Mouse (Mus musculus): Measurements from ENCODE around the gene Igflr1.
A peak's percentile ranks its signal among the peaks of the same experiment; 100 is the strongest.

Igflr1 gene

DNA sequence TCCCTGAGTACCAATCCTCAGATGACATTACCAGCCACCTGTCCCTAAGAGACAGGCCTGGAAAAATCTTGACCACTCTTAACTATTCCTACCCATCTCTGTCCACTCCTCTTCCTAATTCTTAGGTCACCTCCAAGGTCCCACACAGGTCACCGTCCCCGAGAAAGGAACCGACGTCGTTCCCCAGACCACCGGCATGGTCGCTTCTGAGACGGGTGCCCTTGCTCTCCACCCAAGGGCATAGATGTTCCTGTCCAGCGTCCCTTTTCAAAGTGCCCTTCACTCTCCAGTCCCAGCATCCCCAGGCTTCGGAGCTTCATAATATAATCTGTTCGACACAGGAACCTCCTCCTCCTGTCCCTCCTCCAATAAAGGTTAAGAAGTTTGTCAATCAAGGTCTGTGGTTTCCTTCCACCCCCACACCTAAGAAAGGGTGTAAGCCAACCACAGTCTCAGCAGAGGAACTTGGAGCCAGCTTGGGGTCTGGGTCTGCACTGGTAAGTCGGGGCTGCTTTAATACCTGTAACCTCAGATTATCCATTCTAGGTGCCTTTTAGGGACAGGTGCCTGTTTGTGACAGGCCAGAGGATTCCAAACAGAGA, at the start of gene Igflr1:
TSS of gene Igflr1 (plus strand) at position 458 of the 602 bp plus-strand sequence.
- DNase-seq, result no peak

DNA sequence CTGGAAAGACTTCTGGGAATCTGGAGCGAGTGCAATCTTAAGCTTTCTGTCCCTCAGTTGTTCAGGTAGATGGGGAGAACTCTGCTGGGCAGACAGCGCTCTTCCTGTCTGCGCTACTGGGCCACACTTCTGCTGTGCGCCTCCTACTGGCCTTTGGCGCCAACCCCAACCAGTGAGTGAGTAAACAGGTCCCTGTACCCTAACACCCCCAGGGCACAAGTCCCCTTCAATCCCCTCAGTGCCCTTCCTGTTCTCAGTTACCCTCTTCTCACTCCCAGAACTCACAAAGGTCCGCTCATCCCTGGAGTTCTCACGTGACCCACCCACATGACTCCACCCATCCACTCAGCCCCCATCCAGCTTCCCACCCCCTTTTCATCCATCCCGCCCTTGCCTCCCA, 46.9 kb upstream of the Igflr1 start:
- no peak for DNase-seq

DNA sequence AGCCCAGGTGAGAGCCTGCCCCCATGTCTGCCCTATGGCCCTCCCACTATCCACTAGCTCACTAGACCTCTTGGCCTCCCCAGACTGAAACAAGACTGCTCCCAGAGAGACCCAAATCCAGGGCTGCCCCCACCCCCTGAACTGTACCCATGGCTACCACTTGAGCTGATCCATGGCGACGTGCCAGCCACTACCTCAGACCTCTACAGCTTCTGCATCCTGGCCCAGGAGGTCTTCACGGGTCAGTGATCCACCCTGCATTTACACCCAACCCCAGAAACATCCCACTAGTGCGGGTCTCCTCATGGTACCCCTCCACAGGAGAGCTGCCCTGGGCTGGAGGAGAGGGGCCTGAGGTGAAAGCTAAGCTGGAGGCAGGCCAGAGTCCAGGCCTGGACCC, 44.8 kb upstream of the Igflr1 start:
- no peak for DNase-seq

DNA sequence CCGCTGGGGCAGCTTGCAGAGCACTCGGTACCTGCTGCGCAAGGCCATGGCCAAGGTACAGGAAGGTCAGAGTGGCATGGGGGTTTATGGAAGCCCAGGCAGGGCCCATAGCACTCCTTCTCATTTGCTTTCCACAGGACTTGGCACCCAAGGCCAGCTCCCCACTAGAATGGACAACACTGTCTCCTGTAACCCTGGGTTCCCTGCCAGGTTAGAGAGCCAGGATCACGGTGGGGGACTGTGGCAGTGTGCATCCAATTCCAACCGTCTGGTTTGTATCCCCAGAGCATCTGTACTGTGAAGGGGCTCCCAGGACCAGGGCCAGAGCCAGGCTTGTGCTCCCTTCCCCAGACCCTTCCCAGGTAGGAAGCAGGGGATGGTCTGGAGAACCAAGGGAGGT, 44.4 kb upstream of the Igflr1 start:
- no peak for DNase-seq

DNA sequence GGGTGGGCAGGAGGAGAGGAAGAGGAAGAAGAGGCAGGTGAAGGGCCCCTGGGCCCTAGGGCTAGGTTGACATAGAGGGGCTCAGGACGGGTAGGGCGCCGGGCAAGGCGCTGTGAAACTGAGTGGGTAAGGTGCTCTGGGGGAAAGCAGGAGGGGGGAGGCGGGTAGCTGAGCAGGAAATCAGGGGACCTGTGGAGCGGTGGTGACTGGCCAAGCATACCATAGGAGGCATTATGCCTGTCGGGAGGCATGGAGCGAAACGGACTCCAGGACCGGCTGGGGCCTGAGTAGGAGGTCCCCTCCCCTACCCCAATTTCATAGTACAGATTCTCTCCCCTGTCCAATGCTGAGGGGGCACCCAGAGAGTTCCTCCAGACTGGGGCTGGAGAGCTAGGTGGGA, 42.4 kb upstream of the Igflr1 start:
- no peak for DNase-seq

DNA sequence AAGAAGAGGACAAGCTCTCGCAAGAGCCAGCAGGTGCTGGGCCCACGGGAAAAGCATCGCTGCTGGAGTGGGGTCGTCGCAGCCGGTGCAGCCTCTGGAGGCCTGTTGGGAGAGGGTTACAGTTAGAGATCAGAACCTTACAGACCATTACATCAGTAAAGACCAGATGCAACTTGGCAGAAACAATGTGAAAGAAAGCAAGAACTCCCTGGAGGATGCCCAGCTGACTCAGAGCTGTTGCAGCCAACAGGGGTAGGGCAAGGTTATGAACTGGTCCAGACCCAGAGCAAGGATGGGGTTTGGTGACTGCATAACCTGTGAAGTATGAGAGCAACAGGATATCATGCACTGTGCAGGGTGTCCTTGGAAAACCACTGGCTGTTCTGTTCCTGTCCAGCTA, 40.7 kb upstream of the Igflr1 start:
- DNase-seq, result no peak

DNA sequence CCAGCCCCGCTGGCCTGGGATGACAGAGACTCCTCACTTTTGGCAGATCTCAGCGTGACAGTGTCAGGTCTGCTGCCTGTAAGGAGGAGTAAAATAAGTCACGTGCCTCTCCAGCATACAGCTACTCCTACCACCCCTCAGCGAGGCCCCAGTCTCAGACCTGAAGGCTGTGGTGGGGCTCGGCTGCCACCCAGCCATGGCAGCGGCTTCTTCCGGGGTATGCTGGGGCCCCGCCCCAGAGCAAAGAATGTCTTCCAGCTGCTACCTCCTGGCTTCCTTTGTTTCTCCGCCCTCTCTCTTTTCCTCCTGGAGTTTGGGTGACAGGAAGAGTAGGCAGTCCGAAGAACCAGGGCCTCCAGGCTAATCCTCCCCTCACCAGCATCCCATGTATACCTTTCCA, 39.3 kb upstream of the Igflr1 start:
- no peak for DNase-seq

DNA sequence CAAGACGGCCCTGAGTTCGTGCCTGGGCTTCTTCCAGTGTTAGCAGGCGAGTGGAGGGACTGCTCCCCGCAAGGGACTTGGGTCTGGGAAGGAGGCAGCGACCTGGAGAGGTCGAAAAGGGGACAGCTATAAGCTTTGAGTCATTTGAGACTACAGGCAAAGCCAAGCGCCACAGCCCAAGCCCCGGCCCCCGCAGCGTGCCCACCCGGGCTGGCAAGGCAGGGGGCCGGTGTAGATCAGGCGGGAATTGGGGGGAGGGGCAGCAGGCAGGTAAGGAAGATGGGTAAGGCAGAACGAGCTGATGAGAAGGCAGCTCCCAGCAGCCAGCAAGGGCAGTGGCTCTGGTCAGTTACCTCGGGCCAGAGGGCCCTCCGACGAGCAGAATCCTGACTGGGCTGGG, 38.8 kb upstream of the Igflr1 start:
- no peak for DNase-seq

DNA sequence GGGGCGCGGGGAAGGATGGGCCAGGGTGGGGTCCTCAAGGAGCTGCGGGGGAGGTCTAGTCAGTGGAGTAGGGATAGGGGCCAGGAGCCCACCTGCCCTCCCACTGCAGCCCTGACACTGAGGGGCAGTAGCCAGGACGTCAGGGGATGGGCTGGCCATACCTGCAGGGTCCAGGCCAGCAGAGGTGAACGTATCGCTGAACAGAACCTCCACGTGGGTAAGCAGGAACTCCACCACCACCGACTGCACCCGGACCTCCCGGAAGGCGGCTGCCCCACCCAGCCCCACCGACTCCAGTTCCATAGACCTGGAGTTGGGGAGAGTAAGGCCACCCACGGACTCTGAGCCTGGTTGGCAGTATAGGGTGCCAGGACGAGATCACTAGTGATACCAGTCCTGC, 38.2 kb upstream of the Igflr1 start:
- no peak for DNase-seq

DNA sequence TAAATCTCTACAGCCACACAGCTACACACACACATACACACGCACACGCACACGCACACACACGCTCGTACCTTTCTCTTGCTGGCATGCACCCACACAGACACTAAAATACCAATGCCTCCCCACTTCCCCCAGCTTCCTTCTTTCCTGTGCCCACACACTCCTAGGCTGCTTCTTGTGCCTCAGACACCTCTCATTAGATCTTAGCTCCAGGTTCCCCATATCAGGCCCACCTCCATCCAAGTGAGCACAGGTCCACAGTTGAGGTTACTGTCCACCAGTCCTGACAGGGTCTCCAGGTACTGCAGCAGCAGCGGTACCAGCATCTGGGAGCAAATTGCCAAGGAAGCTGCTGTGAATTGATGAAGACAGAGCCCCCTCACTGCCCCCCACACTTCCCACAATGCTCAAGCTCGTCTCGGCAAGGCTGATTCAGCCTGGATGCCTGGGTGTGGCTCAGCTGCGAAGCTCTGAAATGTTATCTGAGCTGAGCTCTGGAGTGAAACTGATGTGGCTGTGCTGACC, 33.9 kb upstream of the Igflr1 start:
- DNase-seq, result no peak

DNA sequence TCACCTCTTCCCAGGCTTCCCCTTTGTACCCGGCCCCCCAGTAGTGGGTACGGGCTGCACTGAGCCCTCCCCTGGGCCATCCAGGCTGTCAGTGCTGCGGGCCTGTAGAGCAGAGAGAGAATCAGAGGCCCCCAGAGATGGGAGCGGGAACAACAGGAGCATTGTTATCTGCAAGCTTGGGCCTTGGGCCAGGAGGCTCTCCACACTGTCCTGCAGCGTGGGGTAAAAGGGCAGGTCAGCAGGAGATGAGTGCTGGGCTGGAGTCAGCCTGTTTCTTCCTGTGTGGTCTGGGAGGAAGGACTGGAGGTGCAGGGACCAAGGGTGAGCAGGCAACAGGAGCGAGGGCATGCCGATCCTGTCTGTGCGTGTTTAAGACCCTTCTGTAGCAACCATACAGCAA, 32.3 kb upstream of the Igflr1 start:
- DNase-seq, result peak; percentile 58

DNA sequence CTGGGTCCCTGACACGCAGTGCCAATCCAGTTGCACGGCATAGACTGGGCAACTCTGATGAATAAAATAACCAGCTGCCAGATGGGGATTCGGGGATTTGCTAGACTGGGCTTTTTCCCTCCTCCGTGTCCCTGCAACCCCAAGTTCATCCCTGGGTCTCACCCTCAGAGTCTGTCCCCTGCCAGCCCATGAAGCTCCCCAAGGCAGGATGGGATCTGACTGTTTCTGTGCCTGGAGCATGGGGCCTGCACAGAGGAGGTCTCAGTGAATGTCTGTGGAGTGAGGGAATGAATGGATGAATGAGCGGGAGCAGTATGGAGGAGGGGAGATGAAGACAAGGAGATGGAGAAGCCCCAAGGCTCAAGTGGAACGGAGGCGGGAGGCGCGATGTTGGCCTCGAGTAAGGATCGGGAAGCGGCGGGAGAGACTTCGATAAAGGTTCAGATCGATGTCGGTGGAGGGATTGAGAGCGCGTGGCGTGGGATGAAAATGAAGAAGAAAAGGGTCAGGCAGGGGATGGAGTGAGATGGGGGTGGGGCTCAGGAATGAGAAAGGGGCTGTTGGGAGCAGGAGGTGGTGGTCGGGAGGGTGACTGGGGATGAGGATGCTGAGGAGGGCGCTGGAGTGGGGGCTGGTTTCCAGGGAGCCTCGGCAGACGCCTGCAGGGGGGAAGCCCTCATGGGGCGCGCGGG, 31.1 kb upstream of the Igflr1 start:
- no peak for DNase-seq

DNA sequence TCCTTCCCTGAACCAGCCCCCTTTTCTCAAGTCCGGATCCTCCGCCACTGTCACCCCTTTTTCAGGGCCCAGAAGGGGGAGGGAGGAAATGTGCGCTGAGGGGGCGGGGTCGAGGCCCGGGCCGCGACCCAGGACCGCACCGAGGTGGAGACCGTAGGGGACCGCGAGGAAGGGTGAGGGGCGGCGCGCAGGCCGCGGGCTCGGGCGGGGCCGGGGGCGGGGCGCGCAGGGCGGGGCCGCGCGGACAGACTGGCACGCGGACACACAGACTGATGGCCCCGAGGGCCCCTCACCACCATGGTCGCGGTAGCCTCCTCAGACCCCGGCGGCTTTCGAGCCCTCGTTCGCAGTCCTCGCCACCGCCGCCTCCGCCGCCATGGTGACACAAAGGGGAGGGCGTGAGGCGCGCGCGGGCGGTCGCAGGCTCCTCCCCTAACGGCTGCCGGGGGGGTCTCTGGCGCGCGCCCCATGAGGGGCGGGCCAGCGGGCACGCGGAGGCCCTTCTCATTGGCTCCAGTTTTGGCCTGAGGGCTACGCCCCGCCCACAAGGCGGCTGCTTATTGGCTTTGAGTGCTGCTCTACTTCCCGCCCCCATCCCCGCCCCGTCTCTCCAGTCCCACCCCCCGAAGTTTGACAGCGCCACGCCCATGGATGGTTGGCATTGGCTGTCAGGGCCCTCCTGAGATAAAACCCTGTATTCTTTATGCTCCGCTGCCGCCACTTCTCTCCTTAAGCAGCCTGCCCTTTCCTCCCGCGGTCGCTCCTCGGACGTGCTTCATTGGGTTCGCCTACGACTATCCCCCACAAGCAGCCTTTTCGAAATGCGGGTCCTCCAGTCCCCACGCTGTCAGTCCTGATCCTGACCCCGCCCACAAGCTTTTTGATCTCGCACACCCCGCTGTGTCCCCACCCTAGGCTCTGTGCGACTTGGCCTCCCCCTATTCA, 30.3 kb upstream of the Igflr1 start, which contains the start of gene Arhgap33:
TSS of gene Arhgap33 (minus strand) at position 428 of the 945 bp plus-strand sequence.
- peak; percentile 96 for DNase-seq

DNA sequence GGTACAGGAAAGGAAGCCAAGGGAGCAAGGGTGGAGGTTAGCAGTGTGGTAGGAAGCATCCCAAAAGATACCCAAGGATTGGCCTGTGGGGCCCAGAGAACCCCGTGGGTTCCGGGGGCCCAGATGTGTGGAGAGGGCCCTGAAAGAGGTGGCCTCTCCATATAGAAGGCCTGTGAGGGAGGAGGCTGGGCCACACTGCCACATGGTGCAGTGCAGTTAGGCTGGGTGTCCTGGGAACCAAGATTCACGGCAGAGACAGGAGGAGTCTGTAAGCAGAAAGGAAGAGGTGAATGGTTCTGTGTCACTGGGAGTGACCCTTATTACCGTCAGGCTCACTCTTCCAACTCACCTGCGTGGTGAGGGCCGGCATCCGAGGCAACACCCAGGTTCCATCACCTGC, 24.7 kb upstream of the Igflr1 start:
- no peak for DNase-seq

DNA sequence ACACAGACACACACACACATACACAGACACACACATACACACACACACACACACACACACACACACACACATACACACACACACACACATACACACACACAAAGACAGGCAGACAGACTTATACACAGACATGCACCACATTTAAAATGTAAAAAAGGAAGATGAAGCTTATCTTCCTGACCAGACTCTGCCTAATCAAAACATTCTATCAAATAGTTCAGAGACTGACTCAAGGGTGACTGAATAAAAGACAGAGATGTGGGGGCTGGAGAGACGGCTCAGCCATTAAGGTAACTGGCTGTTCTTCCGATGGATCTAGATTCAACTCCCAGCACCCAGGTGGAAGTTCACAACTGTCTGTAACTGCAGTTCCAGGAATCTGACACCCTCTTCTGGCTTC, 20.9 kb upstream of the Igflr1 start:
- no peak for DNase-seq

DNA sequence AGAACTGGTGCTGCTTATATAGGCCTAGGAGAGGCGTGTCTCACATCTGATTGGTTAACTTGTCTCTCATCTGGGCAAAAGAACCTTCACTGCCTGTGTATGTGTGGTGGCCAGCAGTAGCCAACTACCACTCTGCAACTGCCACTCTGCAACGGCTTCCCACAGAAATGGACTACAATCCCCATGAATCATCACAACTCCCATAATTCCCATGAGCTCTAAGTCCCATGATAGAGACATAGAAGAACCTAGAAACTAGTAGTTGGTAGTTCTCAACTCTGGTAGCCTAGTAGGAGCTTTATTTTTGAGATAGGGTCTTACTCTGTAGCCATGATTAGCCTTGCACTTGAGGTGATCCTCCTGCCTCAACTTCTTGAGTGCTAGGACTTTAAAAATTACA, 15.3 kb upstream of the Igflr1 start:
- no peak for DNase-seq

DNA sequence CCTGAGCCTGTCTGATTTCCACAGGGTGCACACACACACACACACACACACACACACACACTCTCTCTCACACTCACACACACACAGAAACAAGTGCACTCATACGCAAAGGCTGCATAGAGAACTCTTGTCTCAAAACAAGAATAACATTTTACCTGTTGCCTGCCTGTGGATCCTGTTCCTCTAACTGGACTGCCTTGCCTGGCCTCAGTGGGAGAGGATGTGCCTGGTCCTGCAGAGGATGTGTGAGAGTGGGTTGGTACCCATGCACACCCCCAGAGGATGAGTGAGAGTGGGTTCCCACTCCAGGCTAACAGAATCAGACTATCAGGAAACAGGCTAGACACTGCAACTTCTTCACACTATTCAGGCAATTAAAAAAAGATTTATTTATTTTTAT, 14.6 kb upstream of the Igflr1 start:
- DNase-seq, result no peak

DNA sequence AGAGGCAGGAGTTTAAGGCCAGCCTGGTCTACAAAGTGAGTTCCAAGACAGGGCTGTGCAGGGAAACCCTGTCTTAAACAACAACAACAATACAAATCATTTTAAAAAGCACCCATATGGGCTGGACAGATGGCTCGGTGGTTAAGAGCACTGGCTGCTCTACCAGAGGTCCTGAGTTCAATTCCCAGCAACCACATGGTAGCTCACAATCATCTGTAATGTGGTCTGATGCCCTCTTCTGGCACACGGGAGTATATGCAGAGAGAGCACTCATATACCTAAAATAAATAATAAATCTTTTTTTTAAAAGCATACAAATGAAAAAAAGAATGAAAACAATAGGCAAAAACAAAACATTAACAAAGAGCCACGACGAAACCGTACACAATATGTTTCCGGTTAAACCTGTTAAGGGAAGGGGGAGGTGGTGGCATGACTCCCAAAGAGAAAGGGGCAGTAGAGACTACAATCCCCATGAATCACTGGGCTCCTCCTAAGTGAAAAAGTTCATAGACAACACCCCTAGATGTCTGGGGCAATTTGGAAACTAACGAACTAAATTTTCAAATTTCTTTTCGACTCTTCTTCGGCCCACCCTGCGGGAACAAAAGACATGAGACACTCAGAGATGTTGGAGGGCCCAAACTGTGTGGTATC, 13.7 kb upstream of the Igflr1 start:
- DNase-seq, result no peak

DNA sequence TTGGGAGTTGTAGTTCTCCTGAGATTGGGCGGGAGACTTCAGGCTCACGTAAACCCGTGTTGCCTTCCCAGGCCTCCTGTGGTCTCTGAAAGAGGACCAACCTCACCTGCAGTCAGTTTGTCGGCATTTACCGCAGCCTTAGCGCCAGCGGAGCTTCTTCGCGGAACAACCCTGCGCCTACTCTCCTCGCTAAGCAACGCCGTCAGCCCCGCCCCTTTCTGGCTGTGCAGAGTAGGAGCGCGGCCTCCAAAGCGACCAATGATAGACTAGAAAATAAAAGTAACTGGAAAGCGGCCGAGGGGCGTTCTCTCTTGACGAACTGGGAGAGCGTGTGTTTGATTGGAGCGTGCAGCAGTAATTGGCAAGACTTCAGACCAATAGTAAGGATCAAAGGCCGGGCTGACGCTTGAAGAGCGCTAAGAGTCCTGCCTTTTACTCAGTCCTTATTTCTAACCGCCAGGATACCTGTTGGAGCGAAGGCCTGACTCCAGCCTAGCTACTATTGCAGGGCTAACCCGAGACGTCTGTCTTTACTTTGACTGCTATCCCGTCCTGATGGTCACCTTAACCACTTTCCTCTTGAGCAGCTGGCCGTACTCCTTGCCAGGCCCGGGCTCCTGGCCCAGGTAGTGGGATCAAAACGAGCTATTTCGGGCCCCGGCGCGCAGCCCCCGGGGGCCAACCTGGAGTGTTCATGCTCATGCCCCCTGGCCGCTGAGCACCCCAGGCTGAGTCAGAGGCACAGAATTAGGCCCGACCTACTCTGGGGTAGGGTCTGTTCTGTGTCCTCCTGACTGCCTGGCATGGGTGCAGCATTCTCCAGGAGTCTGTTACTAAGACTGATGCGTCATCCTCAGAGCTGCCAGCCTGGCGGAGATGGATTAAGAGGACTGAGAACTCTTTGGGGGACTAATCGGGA, 12.9 kb upstream of the Igflr1 start, which contains the start of the genes Hspb6 and Proser3:
TSS of gene Hspb6 (plus strand) at position 77 of the 919 bp plus-strand sequence.
TSS of gene Proser3 (minus strand) at position 198 of the 919 bp plus-strand sequence.
- DNase-seq, result peak; percentile 97

DNA sequence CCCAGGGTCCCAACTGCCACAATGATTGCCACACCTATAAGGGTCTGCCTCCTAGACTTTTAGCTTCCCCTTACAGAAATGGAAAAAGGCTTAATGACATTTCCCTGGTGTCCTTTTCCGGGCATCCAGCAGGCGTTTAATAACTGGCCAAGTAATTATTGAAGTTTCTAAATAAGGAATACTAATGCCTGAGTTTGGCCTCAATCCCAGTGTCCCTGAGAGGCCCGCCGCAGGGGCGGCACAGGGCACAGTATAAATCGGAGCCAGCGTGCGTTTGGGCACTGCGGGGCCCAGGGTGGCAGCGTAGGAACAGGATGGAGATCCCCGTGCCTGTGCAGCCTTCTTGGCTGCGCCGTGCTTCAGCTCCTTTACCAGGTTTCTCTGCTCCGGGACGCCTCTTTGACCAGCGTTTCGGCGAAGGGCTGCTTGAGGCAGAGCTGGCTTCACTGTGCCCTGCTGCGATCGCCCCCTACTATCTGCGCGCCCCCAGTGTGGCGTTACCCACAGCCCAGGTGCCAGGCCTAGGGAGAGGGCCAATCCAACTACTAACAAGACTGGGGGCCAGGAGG, 12.1 kb upstream of the Igflr1 start:
- peak; percentile 43 for DNase-seq

Data from kidney, adult 18-20 months (tissue).